Mouse (Mus musculus): ENCODE measurements around the gene Cgnl1.

DNA sequence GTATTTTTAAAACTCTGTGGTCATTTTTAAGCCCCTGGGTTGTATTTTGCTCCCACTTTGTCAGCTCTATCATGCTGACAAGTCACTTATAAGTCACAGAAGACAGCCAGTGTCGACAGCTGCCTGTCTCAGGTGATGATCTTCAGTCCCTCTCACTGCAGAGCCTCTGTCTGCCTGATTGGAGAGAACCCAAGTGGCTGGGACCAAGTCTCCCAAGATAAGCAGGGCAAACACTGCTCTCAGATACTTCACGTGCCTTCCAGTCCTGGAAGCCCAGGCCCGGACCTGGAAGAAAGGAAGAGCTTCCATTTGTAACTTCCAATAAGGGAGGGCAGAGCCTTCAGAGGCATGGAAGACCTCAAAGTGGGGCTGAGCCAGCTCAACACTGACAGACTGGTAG lies 49.0 kb downstream of the Cgnl1 start:
- TF ChIP-seq CTCF (conservative IDR thresholded peaks at IDR 0.05; ENCODE audit: insufficient read depth, insufficient read length, low read depth, low read length) (no peak), POLR2A (IDR thresholded peaks at IDR 0.05; ENCODE audit: low read depth, low read length) (no peak)

All from kidney, adult 2 months (tissue).